Mouse (Mus musculus) spleen, adult 2 months (tissue): ENCODE measurements around the gene Rora.

ENCODE experiments used
- CTCF ChIP-seq: fragments of 200-500 bp; IDR thresholded peaks from 2 replicates; pipeline ENCODE4 v1.5.1; 2011; ENCODE audit warnings: mild to moderate bottlenecking, inconsistent platforms; ENCODE audit not compliant: insufficient read depth, insufficient read length, insufficient replicate concordance; ENCODE audit errors: extremely low read depth
- POLR2A ChIP-seq: fragments of 200-500 bp; IDR thresholded peaks from 2 replicates; pipeline ENCODE4 v1.6.1; 2011; ENCODE audit warnings: low read depth, low read length, inconsistent platforms

DNA sequence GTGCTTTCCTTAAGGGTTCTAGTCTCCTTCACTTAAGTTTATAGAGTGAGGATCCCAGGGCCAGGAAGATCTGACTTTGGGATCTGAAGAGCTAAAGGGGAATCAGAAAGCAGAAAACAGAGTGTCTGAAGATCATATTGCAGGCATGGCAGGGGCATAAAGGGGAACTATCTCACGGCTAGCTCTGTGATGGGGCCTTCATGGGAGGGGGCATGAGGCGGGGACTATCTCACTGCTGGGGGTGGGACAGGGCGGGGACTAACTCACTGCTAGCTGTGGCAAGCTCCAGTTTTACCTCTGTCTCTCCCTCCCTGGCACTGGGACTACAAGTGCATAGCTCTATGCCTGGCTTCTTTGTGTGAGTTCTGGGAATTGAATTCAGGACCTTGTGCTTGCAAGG is 279.6 kb downstream of the Rora start:
- TF ChIP-seq POLR2A (no peak), CTCF (no peak)
